Mouse (Mus musculus): Measurements from ENCODE around the gene Magi1. TPM values are rescaled to one million over a fixed set of nuclear protein-coding genes. Genes with fewer than 3 reads are reported as not detected.

Gene Magi1
- polyA plus RNA-seq, 1 experiment: 5.1 TPM

DNA sequence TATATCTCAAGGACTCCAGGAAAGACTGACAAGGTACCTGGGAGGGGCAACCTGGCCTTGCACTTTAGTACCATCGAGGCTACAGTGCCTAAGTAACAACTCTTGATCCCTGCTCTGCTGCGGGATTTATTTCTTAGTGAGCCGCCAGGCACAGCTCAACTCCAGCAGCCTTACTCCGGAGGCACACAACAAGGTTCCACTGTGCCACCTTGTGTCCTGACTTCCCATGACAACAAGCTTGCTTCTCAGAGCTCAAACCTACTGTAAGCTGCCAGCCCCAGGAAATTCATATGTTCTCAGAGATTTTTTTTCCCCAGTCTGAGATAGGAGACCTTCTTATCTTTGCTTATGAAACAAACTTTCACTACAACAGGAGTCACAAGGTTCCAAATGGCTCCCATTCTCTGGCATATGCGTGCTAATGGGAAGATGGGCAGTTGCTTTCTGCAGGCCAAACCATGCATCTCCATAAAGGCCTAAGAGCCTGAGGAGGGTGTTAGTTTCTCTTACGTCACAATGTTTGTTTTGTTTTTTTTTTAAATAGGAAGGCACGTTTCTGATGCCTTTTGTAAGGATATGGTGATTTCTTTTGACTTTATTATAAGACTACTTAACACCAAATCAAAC, 556.8 kb downstream of the Magi1 start:
- 59% methylated on average over 7 of the region's 7 CpGs for WGBS
- no peak for DNase-seq (ENCODE audit: low read depth, low spot score)

DNA sequence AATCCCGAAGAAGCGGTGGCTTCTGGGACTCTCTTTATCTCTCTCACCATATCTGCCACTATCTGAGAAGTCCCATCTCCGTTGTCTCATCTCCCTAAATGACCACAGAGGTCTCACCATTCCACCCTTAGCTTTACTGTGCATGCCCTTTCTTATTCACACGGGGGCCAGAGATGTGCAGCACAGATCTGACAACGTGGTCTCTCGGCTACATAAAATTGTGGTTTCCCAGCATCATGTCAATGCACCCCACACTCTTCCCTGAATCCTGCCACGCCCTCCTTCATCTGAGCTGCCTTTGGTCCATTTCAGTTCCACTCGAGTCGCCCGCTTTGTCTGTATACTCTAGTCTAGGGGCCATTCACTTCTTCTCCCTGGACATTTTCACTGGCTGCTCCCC, 557.6 kb downstream of the Magi1 start:
- no peak for DNase-seq (ENCODE audit: low read depth, low spot score)
- 87% methylated on average over 10 of the region's 10 CpGs for WGBS

DNA sequence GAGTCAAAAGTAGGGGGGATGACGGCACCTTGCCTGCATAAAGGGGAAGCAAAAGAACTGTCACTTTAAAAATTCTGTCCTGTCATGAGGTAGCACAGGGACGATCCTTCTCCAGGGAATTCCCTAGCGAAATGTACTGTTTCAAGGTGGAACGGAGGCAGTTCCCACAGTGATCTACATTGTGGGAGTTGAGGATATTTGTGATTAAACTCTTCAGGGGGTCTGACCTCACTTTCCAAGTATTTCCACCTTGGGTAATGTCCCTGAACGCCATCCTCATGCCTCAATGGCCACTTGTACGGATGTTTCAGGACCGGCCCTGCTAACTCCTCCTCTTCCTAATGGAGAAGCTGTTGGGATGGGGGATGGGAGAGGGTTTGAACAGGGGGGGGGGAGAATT, 559.0 kb downstream of the Magi1 start:
- DNase-seq (ENCODE audit: low read depth, low spot score): no peak
- WGBS: 91% methylated on average over 7 of the region's 7 CpGs

DNA sequence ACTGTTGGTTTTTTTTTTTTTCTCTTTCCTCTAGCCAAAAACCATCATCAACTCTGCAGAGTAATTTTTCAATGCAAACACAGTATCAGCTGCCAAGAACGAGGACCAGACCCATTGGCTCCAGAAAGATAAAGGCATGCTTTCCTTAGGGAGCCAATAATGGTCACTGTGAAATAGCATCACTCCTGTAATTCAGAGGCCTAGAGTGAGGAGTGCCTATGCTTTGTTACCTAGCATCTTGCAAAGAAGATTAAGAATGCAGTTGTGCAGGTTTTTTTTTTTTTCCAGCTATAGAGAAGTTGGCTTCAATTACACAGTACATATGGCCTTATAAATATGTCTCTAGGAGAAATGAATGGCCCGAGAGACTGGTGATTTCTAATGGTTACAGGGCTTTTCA, 560.5 kb downstream of the Magi1 start:
- 62% methylated on average over 2 of the region's 2 CpGs for WGBS
- no peak for DNase-seq (ENCODE audit: low read depth, low spot score)

DNA sequence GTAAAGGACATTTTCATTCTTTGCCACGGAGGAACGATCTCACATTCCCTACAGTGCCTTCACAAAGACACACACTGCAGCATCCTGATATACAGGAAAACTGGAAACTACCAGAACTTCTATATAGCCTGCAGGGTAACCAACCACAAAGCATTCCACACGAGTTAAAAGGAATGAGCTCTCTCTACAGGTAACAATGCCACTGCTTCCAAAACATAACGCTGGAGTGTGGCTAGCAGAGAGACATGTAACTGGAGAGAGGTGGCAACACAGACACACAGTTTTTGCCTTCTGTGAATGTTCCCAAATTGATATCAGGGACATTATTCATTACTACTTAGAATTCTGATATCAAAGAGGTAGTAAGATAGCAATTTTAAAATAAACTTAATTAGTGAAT, 564.2 kb downstream of the Magi1 start:
- 69% methylated on average over 4 of the region's 4 CpGs for WGBS
- no peak for DNase-seq (ENCODE audit: low read depth, low spot score)

DNA sequence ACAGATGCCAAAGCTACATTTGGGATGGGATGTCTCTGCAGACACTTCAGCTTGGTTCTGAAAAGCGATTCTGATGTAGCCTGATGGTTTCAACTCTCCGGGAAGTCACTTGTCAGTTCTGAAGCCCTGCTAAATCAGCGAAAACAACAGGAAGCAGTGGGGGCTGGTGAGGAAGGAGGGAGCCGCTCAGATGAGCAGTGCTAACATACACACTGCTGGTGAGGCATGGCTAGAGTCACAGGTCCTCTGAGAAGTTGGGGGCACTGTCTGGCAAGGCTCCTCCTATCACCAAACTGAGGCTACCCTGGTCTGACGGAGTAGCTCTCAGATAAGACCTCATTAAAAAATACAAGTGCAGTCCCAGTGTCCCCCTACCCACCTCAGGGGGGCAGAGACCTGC, 565.3 kb downstream of the Magi1 start:
- no peak for DNase-seq (ENCODE audit: low read depth, low spot score)
- 63% methylated on average over 5 of the region's 5 CpGs for WGBS

DNA sequence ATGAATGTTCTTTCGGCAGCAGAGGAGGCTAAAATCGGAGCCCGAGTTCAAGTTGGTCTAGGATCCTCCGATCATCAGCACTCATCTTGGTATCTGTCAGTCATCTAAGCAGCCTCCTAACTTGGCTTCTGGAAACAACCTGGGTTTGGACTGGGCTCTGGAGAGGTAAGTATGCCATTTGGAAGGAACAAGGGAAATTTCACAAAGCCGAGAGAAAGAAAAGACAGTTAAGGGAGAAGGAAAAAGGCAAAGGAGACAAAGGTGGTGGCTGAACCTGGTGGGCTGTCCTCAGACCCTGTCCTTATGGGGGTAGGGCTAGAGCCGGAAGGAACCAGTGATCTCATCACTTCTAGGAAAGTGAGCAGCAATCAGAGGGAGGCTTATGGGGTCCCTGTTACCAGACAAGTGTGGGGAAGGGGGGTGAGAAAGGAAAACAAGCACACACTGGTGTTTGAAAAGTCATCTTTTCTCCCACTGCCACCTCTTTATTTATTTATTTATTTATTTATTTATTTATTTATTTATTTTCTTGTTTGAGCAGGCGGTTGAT, 565.8 kb downstream of the Magi1 start:
- WGBS: 83% methylated on average over 7 of the region's 7 CpGs
- no peak for DNase-seq (ENCODE audit: low read depth, low spot score)

DNA sequence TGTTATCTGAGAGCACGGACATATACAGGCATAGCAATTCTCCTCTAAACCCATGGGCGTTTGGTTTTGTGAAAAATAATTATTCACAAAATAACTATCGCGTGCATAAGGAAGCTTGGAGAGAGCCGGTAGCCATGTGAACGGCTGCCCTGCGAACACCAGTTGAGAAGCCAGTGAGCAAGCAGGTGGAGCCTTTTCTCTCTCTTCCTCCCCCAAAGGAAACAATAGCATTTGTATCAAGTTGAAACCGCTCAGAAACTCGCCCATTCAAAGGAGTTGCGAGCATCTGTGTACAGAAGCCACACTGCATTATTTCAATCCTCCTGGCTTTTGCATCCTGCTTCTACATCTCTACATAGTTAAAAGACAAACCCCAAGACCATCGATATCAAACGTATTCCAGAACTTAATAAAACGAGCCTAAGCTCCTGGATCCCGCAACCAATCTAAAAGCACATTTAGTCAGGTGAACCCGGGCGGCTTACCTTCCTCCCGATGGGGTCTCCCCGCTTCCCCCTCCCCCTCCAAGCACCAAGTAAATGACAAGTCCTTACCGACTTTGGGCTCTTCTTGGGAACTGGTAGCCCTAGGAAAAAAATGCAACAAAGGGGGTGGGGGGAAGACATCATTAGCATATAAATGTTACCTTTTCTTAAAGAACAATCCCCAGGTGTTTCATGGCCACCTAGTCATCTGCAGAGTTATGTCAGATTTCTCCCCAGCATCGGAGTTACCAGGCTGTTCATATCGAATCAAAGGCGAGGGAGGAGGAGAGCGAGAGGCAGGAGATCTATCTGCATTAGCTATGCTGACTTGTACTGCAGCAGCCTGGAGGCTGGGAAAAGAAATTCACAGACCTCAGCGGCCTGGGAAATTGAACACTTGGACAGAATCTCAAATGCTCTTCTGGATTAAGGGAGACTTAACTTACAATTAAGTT, 566.8 kb downstream of the Magi1 start:
- no peak for DNase-seq (ENCODE audit: low read depth, low spot score)
- 51% methylated on average over 24 of the region's 24 CpGs for WGBS

DNA sequence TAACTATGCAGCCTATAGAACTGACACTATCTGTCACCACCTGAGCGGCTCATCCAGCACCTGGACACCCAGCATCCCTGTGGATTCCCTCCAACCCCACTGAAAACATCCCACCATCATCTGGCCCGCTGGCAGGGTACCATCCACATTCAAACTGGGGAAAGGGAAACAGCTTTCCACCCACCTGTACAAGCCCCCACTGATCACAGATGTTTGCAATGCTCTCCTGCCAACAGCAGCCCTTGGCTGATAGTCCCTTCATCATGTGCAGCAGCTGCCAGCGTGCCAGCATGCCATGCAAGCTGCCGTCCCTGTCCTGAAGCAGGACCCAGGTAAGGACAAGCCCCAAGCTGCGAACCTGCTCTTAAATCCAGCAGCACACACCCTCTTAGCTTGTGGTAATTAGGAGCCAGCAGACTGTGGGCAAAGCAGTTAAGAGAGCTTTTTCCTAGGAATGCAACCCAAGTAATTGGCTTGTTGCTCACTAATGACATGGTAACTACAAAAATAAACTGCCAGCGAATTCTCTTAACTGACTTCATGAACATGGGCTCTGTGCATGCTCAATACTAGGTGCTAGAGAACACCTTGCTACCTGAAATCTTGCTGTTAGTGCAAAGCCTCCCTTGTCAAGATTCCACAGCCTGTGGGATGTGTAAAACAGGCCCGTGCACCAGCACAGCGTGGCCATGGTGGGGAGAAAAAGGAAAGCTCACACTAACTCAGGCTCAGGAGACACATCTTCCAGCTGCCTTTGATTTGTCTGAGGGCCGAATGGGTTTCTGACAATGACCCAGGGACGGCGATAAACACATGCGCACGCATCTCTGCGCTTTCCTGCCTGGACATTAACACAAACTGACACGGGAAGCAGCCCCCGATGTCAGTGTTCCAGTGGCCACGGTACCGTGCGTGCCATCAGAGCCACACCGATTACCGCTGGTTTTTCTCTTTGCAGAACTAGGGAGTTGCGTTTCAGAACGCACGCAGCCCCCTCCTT, 568.2 kb downstream of the Magi1 start:
- 61% methylated on average over 24 of the region's 24 CpGs for WGBS
- DNase-seq (ENCODE audit: low read depth, low spot score): no peak

DNA sequence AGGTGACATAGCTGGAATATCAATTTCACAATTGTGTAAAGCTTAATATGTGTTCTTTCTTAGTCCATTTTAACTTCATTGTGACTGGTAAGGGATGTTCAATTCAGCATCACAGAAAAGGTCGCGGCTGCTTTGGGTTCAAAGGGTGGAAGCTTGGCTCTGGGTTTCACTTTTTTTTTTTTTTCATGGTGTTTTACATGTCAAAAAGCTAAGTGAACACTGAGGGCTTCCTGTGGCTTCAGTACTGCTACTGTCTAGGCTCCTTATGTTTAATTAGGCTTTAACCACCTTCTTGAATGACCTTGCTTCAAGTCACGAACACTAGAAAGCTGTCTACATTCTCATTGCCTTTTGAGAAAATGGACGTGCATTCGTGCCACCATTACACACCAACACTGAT, 579.4 kb downstream of the Magi1 start:
- DNase-seq (ENCODE audit: low read depth, low spot score): no peak
- 88% methylated on average over 5 of the region's 5 CpGs for WGBS

DNA sequence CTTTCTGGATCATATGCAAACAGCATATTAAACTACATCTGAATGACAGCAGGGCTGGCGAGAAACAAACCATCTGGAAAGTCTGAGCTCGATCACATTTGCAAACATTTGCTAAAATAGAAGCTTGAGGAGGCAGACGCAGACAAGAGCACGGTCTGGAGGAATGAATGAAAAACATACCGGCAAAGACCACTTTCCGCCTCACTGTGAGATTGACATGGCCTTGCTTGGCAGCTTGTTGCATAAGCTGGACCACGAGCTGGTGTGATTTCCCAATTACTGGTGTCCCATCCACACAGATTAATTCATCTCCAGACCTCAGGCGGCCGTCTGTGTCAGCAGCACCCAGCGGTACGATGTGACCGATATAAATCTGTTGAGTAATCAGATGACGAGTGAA, 584.3 kb downstream of the Magi1 start:
- no peak for DNase-seq (ENCODE audit: low read depth, low spot score)
- WGBS: 82% methylated on average over 13 of the region's 13 CpGs

DNA sequence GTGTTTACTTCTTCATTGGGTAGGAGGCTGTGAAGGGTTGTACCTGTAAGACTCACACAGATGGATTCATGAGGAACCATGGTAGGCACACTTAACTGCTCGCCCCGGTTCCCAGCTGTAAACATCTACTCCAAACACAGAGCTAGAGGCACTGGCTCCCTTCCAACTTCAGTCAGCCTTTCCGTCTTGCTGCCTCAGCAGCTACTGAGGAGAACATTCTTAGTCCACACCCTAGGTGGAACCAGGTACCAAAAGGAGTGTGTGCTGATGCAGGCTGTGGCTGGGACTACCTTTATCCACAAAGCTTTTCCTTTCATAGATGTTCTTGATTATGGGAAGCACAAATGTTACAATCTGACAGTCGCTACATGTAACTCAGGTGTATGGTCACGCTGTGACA, 585.8 kb downstream of the Magi1 start:
- WGBS: 54% methylated on average over 5 of the region's 5 CpGs
- DNase-seq (ENCODE audit: low read depth, low spot score): no peak

DNA sequence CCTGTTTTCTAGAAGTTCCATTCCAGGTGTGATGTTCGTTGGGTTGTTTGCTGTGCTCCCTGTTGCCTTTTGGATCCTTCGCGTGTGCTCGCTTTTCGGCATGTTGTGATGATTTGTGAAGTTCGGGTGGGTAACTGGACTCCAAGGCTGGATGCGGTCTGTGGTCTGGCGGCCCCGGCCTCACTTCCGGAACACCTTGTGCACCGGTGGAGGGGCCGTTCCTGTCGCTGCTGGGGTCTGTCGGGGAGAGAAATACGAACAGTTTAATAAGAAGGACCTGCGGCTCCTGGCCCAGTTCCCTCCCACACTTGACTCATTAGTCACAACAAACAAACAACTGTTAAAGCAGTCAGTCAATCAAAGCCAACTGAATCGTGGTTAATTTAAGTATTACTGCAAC, 605.0 kb downstream of the Magi1 start:
- 85% methylated on average over 17 of the region's 17 CpGs for WGBS
- no peak for DNase-seq (ENCODE audit: low read depth, low spot score)

DNA sequence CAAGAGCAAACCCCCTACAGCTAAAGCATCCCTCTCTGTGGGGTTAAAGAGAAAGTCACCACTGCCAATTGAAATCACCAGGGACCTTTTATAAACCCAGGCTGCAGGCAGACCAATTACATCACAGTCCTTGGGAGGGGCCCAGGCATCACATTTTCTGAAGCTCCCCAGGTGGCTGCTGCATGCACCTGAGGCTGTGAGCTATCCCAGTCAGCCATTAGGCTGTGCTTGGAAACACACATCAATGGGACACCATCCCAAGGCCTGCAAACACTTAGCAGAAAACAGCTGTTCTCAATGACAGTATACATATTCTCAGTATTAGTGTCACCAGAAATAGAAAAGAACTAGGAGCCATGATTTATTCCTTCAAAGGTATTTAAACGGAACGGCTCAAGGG, 617.0 kb downstream of the Magi1 start:
- WGBS: 64% methylated on average over 2 of the region's 2 CpGs

DNA sequence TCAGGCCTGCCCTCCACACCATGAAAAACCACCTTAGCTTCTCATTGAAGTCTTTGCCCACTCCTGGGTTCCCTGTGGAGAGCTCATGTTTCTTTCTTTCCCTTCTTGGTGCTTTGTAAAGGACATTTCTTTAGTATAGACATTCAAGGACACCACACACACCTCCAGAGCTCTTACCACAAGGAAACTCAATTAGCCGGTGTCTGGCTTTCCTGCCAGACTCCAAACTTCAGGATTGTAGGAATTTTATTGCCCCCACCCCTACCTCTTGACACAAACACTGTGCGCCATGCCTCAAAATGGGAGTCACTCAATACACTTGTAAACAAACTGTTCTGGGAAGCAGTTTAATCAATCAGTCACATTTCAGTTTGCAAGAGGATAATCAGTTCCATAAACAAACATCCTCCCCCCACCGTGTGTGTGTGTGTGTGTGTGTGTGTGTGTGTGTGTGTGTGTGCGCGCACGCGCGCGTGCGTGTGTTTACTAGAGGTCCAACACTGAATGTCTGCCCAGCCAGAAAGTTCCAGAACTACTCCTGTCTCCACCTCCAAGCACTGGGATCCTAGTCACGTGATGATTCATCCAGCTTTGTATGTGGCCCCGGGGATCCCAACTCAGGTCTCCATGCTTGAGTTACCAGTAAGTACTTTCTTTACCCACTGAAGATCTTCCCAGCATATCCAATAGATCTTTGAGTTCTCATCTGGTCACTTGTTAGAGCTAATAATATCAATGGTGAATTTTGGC, 618.5 kb downstream of the Magi1 start:
- no peak for DNase-seq (ENCODE audit: low read depth, low spot score)
- 80% methylated on average over 12 of the region's 12 CpGs for WGBS

More for the DNA sequence above, 617.0 kb downstream of the Magi1 start:
- no peak for DNase-seq (ENCODE audit: low read depth, low spot score)

DNA sequence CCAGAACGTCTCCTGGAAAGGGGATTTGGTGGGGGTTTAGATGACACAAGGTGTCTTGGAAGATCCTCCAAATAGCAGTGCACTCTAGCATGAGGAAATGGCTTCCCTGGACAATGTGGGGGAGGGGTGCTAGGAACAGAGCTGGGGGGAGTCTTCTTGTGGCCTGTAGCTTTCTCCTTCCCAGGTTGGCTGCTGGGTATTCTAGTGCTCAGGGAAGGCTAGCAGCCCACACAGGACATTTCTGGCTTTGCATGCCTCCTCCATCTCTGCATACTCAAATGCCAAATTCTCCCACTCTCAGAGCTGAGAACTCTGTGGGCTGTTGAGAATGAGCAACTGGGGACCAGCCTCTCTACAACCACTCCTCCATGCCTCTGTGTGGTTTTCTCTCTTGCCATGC, 622.6 kb downstream of the Magi1 start:
- no peak for DNase-seq (ENCODE audit: low read depth, low spot score)
- 50% methylated on average over 1 of the region's 1 CpGs for WGBS

DNA sequence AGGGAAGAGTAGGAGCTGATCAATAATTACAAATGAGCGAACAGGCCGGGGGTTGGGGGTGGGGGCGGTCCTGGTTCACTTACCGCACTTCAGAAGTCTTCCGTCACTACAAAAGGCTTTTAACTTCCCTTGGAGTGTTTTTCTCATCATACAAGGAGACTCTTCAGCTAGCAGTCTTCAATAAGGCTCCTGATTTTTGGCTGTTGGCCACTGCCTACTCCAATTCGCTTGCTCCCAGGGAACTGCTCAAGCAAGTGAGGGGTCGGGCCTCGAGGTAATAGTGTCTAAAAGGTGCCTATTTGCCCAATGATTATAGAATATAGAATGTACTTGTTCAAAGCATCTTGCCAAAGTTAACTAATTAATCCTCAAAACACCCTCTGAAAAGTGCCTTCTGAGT, 624.2 kb downstream of the Magi1 start:
- no peak for DNase-seq (ENCODE audit: low read depth, low spot score)
- 76% methylated on average over 8 of the region's 8 CpGs for WGBS

DNA sequence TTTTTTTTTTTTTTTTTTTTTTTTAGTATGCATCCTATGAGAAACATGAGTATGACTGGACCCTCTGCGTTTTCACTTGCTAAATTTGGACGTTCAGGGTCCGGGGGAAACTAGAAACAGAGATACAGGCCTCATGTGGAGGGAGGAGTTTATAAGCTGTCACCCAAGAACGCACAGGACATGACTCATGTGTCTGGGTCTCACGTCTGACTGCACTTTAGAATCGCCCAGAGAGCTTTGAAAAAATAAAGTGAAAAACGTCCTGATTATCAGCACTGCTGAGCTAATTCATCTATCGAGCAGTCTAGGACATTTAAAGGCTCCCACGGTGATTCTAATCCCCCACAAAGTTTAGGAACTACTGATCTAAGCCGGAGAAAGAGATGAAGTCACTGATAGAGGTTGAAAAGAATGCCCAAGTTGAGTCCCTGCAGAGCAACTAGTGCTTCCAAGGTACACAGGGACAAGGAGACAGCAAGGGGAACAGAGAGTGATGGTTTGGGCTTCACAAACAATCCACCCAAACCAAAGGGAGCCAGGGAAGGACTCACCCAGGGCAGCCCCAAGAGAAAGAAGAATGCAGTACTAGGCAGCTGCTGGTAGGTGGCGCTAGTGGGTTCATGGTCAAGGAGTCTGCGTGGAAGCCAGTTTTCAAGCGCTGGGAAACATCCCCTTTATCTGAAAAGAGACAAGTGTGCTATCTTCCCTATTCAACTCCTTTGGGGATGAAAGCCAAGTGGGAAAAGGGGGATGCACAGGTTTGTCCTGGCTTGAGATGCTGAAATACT, 626.3 kb downstream of the Magi1 start:
- peak; percentile 22 for DNase-seq (ENCODE audit: low read depth, low spot score)
- 33% methylated on average over 13 of the region's 13 CpGs for WGBS
